Mouse (Mus musculus) gastrocnemius, postnatal 4 days (tissue): Measurements from ENCODE around the gene Rngtt. TPM values are rescaled to one million over a fixed set of nuclear protein-coding genes. Genes with fewer than 3 reads are reported as not detected.
"Not testable (repeated sequence)": the region's sequence is repeated elsewhere in the genome, so short reads cannot be mapped to it uniquely, and the experiment has no call there.

Source experiments
- DNase-seq, 2 experiments: peaks; one replicate each; pipeline ENCODE4 v3.0.0; 2021 to 2022; ENCODE audit warnings: low spot score in 2 of 2, mixed read lengths in 2 of 2
- total RNA-seq, 2 experiments: library from RNA; stranded (reverse); gene quantifications; 2 replicates each; pipeline ENCODE4 v1.2.3; 2021

Gene Rngtt
- total RNA-seq, 2 experiments from 2014 or later: 14.8 to 15.1 TPM

- no peak for DNase-seq
Measured at GRCm38 (mm10) chr4:33419644-33420043, 109.5 kb downstream of the Rngtt start.

GRCm38 (mm10) chr4:33428856-33429255, 118.7 kb downstream of the Rngtt start:
- DNase-seq: no peak

DNA sequence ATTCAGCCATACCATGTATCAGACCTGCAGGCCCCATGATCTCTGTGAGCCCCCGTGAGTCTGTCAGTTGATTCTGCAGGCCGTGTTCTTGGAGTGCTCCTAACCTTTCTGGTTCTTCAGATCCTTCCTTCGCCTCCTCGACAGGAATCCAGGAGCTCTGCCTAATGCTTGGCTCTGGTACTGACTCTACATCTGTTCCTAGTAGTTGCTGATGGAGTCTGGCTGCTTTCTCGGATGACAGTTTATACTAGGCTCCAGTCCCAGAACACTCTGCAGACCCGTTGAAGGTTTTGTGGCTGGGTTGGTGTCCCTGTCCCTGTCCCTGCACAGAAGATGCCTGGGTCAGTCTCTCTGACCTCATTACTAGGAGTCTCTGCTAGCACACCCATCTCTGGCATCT, 131.8 kb downstream of the Rngtt start:
- DNase-seq: no peak

DNA sequence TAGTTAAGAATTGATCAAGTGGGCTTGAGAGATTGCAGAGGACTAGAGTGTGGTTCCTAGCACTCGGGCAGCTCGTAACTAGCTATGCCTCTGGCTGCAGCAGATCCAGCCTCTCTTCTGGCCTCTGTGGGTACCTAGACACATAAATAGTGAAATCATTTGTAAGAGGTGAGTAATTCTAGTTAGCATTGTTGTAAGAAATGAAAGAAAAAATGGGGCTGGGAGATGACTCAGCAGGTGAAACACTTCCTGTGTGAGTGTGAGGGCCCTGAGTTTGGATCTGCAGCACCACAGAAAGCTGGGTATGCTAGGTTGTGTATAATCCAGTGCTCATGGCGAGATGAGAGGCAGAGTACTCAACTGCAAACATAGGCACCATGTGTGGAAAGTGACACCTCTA, 136.2 kb downstream of the Rngtt start:
- no peak for DNase-seq

DNA sequence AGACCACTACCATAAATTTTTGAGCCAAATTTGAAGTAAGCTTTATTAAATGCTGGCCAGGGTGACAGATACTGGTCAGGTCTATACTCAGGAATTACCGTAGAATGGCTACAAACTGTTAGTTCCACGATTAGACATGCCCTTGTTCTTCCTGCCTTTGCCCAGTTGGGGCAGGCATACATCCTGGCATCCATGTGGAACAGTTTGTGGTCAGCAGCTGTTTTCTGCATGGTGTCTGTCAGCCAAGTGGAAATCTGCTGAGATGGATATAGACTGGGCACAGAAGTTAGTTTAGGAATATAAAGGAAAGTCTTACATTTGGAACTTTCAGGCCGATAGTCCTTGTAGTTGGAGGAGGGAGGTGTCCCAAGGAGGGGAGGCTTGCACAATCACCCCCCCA, 136.8 kb downstream of the Rngtt start:
- no peak for DNase-seq

DNA sequence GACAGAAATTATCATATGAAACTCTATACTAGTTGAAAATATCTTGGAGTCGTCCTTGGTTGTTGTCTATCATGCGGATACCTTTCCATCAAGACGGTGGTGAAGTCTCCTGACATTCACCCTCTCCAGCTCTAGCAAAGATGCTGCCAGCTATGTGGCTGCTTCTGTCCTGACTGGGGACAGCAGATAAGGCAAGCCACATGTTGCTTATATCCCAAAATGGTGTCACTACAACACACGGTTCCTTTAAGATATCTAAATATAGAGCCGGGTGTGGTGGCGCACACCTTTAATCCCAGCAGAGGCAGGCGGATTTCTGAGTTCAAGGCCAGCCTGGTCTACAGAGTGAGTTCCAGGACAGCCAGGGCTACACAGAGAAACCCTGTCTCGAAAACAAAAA, 140.2 kb downstream of the Rngtt start:
- DNase-seq: not testable (repeated sequence)

GRCm38 (mm10) chr4:33459851-33460250, 149.7 kb downstream of the Rngtt start:
- no peak for DNase-seq

DNA sequence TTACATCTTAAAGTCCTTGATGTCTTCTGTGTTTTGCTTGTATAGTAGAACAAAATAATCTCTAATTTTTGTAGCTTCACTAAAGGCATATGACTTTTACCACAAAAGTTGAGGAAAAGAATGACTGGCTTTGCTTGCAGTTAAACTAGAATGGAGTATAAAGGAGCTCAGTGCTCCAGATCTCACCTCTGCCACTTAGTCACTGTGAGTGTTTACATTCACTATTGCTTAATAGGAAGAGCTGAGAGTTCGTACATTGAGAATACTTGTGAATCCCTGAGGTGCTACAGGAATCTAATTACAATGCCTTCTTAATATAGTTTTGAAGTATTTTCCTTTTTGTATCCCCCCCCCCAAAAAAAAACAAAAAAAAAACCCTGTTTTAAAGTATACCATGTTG, 154.3 kb downstream of the Rngtt start:
- no peak for DNase-seq

DNA sequence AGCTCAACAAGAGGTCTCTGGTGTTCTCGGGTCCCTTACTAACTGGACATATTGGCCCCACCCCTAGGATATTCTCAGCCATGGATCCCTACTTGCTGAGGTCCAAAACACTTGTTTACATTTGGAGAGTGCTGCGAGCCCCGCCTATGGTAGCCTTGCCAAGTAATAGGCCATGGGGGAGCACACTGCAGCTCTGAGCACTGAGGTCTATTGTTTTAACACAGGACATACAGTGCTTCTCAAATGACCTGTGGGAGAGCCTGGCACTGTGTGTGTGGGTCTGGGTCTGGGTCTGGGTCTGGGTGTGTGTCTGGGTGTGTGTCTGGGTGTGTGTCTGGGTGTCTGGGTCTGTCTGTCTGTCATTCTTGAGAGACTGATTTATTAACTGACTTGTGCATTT, 155.8 kb downstream of the Rngtt start:
- DNase-seq: no peak

DNA sequence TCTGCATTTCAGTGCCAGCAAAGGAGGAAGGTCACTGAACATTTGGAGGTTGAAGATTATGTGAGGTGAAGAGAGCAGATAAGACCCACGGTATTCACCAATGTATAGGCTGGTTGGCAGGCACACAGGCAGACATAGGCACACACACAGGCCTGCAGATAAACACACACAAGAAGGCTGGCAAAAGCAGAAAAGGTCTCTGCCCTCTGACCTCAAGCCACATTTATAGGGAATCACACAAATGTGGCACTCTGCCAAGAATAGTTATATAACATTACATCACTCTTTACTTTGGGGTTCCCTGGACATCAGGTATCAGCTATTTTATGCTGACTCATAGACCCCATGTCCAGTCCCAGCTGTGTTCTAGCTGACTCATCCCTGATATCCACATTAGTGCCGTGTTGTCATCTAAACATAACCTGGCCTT, 156.9 kb downstream of the Rngtt start:
- no peak for DNase-seq

DNA sequence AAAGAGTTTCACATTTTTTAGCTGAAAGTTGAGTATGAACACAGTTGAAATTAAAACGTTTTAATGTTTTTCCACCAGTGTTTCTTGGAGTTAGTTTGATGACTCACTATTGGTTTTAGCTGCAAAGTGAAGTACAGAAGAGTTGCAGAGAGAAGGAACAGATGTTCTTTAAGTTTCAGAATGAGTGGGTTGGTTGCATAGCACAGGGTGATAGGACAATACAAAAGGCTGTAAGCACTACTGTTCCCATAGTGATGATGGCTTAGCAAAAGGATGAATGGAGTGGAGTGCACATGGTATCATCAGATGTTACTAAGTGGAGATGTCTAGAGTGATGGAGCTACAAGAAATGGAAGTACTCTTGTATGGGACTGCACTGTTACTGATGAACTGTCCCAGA, 157.5 kb downstream of the Rngtt start:
- no peak for DNase-seq

GRCm38 (mm10) chr4:33468151-33468550, 158.0 kb downstream of the Rngtt start:
- no peak for DNase-seq

GRCm38 (mm10) chr4:33470671-33471302, 160.7 kb downstream of the Rngtt start:
- DNase-seq: no peak

DNA sequence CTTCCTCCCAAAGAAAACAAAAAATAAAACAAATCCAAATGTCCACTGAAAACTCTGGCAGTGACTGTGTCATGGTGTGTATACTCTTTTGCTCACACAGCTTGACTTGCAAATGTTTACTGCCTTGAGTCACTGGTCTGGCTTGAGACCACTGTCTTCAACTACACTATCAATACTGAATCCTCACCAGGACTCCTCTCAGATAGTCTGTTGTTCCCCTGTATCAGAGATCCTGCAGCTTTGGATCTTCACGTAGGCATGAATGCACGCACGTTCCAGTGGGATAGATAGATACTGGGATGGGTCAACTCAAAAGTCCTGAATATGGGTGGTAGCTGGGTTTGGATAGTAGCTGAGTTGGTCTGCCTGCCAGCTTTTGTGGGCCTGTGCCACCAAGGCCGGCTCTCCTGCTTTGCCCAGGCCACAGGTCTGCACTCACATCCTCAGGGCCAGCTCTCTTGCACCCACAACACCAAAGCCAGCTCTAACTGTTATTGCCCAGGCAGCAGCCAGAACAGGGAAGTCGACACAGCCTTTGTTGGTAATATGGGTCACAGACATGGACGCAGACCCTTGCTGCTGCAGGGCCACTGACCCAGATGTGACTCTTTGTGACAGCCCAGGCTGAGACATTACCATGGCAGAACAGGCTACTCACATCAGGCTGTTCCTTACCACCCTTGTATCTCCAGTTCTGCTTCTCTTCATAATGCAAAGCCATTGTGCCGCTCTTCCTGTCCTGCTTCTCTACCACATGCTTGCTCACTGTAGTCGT, 168.1 kb downstream of the Rngtt start:
- no peak for DNase-seq

- DNase-seq: no peak
Measured at GRCm38 (mm10) chr4:33481721-33482120, 171.6 kb downstream of the Rngtt start.

DNA sequence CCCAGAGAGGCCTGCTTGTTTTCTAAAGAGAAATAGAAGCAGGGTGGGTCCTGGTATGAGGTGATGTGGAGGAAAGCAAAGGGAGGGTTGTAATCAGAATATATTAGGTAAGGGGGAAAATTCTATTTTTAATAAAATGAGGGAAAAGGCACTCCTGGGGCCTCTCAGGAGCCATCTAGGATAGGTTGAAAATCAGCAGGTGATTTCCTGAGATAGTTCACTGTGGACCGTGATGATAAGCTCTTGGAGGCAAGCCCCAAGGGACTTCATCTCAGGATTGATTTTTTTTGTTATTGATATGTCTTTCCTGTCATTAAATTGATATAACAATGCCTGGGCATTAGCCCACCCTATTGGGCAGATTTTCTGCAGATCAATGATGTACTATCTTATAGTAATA, 175.9 kb downstream of the Rngtt start:
- no peak for DNase-seq

DNA sequence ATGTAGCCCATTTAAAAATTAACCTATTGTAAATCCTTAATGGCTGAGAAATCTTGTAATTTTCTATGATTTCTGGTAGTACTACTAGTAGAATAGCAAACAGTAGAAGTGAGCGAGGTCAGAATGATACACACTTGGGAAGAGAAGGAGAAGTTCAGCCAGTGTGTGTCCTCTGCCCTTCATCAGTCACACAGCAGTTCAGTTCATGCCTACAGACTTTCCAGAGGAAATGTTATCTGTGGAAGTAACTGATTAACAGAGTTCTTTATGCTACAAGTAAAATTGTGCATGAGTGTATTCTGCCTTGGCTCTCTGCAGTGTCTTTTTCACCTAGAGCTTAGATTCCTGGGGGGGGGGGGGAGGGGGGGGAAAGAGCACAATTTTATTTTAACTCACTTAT, 181.0 kb downstream of the Rngtt start:
- DNase-seq: no peak

DNA sequence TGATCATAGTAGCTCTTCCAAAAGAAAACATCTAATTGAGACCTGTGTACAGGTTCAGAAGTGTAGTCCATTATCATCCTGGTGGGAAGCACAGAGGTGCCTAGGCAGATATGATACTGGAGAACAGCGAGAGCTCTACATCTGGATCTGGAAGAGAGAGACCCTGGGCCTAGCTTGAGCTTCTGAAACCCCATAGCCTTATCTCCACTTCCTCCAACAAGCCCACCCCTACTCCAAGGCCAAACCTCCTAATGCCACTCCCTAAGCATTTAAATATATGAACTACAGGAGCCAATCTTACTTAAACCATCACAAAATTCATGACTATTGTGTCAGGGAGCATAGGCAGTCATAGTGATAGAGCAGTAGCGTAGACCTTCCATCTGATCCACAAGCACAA, 184.3 kb downstream of the Rngtt start:
- no peak for DNase-seq

DNA sequence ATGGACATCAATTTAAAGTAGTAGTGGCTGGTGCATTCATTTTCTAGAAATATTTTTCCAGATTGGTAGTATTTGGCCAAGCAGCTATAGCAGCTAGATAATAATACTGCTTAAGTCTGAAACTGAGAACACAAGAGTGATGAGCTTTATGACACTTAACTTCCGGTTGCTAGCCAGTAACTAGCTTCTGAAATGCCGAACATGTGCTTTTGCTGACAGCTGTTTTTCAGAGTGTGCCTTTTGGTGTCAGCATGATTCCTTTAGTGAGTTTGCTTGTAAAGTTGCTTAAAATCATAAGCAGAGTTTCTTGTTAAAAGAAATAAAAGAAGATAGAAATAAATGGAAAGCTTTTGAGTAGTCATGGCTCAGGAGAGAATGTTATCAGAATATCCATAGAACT, 186.9 kb downstream of the Rngtt start:
- DNase-seq: no peak

- no peak for DNase-seq
Measured at GRCm38 (mm10) chr4:33497657-33498056, 187.5 kb downstream of the Rngtt start.

DNA sequence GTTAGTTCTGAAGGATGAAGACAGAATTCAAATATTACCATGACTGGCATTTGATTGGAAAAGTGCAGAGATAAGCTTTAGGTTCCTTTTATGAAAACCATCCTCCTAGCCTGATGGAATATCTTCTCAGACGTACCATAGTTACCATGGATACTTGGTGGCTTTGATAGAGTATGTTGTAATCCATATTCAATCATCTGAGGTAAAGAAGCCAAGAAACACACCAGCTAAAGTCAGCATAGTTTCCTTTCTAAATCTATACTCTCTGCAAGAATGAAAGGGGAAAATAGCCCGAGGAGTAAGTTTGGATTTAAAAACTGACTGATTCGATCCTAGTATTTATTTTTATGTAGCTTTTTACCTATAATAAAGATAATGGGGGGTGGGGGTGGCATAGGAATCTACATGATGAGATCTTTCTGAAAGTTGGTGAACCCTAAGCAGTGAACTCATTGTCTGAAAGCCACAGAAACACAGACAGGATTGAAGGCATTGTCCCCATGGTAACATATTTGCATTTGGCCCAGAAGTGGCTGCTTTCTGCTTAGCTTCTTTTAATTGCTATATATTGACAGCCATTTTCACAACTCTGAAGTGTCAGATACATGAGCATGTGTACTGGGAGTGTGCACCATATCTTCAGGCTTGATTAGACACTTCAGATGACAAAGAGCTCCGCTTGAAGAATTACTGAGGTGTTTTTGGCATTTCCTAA, 188.2 kb downstream of the Rngtt start:
- no peak for DNase-seq

DNA sequence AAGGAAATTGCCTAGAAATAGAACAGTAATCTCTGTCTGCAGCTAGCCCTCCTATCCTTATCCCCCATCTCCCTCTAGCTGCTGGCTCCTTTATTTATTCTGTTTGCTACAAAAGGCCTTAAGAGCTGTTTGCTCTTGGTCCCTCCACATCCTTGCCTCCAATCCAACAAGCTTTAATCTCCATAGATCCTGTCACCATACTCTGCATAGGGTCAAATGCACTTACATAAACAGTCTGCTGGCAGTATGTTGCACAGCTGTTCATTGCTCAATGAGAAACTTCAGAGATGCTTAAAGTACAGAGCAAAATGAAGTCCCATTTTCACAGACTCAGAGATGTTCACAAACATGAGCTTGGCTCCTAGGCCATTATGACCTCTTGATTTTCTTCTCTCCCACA, 196.5 kb downstream of the Rngtt start:
- no peak for DNase-seq
